Mouse (Mus musculus) adrenal gland, postnatal 10 days (tissue): Measurements from ENCODE around the gene Adcyap1r1. TPM values are rescaled to one million over a fixed set of nuclear protein-coding genes. Genes with fewer than 3 reads are reported as not detected.

Experiments
- microRNA-seq: library from miRNA; unstranded; fragments of <30 nt; microRNA quantifications from one replicate; pipeline ENCODE4 v1.2.0, GENCODE M21; 2021
- total RNA-seq, 2 experiments: library from RNA; stranded (reverse); gene quantifications; 2 replicates each; pipeline ENCODE4 v1.2.3; 2021

Gene Adcyap1r1
- total RNA-seq, 2 experiments from 2014 or later: 28.8 to 37.0 TPM

Small RNA genes within 50 kb of the gene (microRNA-seq; reads per million reads assigned to microRNA genes)
- gene Gm44352: not detected

Other genes with a start within 250 kb of the Adcyap1r1 start
- 1 to 10 TPM; 4.5 to 6.6 TPM for gene Mindy4, start 248.6 kb upstream of the Adcyap1r1 start, total RNA-seq
- 100 to 1,000 TPM; 190 to 302 TPM for gene Aqp1, start 115.5 kb upstream of the Adcyap1r1 start, total RNA-seq
- gene Ghrhr, start 75.7 kb upstream of the Adcyap1r1 start, total RNA-seq: not detected
- gene Neurod6, start 229.3 kb downstream of the Adcyap1r1 start, total RNA-seq: not detected